ENCODE assay signal across 8 mouse cellular contexts in the genomic region with DNA sequence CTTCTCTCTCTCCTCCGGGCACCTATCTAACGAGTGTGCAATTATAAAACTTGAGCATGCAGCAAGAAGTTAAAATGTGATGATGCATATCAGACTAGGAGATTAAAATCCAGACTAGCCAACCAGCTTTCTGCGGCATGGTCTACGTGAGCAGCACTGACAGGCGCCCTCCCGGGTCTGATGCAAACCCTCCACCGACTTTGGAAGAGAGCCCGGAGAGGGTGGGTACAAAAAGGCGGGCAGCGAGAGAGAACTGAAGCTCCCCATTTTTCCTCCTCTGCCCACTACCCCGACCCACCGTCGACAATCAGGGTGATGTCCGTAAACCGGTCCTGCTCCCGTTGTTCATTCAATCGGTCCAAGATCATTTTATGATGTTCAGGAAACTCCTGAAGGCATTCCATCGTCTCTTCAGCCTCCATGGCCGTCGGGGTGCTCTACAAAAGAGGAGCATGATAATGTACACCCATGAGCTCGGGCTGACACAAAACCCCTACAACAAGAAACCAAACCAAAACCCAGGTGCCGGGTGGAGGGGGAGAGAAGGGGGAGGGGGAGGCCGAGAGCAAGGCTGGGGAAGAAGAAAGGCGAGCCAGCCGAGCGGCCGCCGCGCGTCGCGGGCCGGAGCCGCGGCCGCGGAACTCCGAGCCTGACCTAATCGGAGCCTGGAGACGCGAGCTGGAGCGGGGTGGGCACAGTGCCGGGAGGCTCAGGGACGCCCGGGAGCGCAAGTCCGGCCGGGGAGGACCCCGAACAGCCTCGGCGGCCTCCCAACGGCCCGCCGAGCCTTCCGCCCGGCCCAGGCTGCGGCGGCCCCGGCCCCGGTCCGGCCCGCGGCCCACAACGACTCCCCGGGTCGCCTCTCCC. TPM values are rescaled to one million over a fixed set of nuclear protein-coding genes. Genes with fewer than 3 reads are reported as not detected.
A peak's percentile ranks its signal among the peaks of the same experiment; 100 is the strongest.
DNase-seq lines count a peak whose midpoint lies in the region; ATAC-seq lines count a peak whose summit lies in the region.

No protein-coding gene starts in this region.

- H3K27ac ChIP-seq in lung, embryonic 15.5 days: peak overlapping the region; percentile 90

- H3K9me3 ChIP-seq in lung, embryonic 15.5 days: no peaks in the 10 kb centered on the region

- ATAC-seq in hematopoietic stem cell, adult 5-6 weeks (replicated peaks in 1 of 2; ENCODE audit: insufficient read depth in 1 of 2, low FRiP score in 2 of 2, low TSS enrichment in 1 of 2, low read depth in 1 of 2, poor library complexity in 2 of 2, severe bottlenecking in 2 of 2): peak; percentile 55 to 70
- peak; percentile 69 for ATAC-seq in lung, embryonic 15.5 days (ENCODE audit: borderline replicate concordance, extremely low read depth, low FRiP score, low TSS enrichment)

- H3K4me1 ChIP-seq in lung, embryonic 15.5 days: peaks cover 32% of the 10 kb centered on the region

- H3K27me3 ChIP-seq in lung, embryonic 15.5 days: no peaks in the 10 kb centered on the region

- H3K9ac ChIP-seq in lung, embryonic 15.5 days: peak overlapping the region; percentile 89

- H3K36me3 ChIP-seq in lung, embryonic 15.5 days: peaks cover 30% of the 10 kb centered on the region

- peak overlapping the region; percentile 60 for H3K4me2 ChIP-seq in lung, embryonic 15.5 days

- 2% methylated on average over 61 of the region's 66 CpGs for WGBS in lung, embryonic 15.5 days

- DNase-seq in MN1 (ENCODE audit: low spot score): peak; percentile 67
- DNase-seq in cerebellum, adult 8-10 months: peak; percentile 77
- peak; percentile 38 for DNase-seq in forelimb bud, embryonic 11.5 days (ENCODE audit: low read depth, low spot score)
- peak; percentile 15 for DNase-seq in layer of hippocampus, adult 9-10 months (ENCODE audit: low spot score)
- peak; percentile 23 for DNase-seq in retina, adult 2 months (ENCODE audit: low read depth, low spot score)
- DNase-seq in thymus, postnatal 25 days: peak; percentile 57

- peak overlapping the region; percentile 88 for H3K4me3 ChIP-seq in lung, embryonic 15.5 days

RNA-seq across cellular contexts. Expression of a gene that starts 0.6 kb away (rescaled TPM):
- 63.1 and 68.4 TPM in 2 replicates for total RNA-seq in hematopoietic stem cell, adult 5-6 weeks (2017)
- polyA plus RNA-seq in lung, embryonic 15.5 days (2015; fragmentation: Nextera tagmentation; extraction: Ambion mirVana): 38.1 and 39.5 TPM in 2 replicates

RNA-seq across cellular contexts. Expression of a gene that starts 34.4 kb away (rescaled TPM):
- 4.4 and 4.6 TPM in 2 replicates for total RNA-seq in hematopoietic stem cell, adult 5-6 weeks (2017)
- polyA plus RNA-seq in lung, embryonic 15.5 days (2015; fragmentation: Nextera tagmentation; extraction: Ambion mirVana): 0.97 and 1.0 TPM in 2 replicates

RNA-seq across cellular contexts. Expression of a gene that starts 39.9 kb away (rescaled TPM):
- total RNA-seq in hematopoietic stem cell, adult 5-6 weeks (2017): not detected in 2 replicates
- not detected in 2 replicates for polyA plus RNA-seq in lung, embryonic 15.5 days (2015; fragmentation: Nextera tagmentation; extraction: Ambion mirVana)

RNA-seq across cellular contexts. Expression of a gene that starts 45.7 kb away (rescaled TPM):
- total RNA-seq in hematopoietic stem cell, adult 5-6 weeks (2017): not detected in 2 replicates
- not detected in 2 replicates for polyA plus RNA-seq in lung, embryonic 15.5 days (2015; fragmentation: Nextera tagmentation; extraction: Ambion mirVana)

Comparison
In these comparisons a context has a peak if more than half of its experiments do, and no peak if none do; other contexts are left out.
1. Peak in every context shown above with its lines: DNase-seq, ATAC-seq, H3K4me3 ChIP-seq and H3K27ac ChIP-seq.
2. DNase-seq: peak in every context shown above with its lines; median percentile 77 in cerebellum, adult 8-10 months; 67 in MN1; 57 in thymus, postnatal 25 days; 38 in forelimb bud, embryonic 11.5 days; 23 in retina, adult 2 months; 15 in layer of hippocampus, adult 9-10 months.